Mouse (Mus musculus): ENCODE data around the gene Pdcd7.
"Not testable (repeated sequence)": the region's sequence is repeated elsewhere in the genome, so short reads cannot be mapped to it uniquely, and the experiment has no call there.

Pdcd7 gene

DNA sequence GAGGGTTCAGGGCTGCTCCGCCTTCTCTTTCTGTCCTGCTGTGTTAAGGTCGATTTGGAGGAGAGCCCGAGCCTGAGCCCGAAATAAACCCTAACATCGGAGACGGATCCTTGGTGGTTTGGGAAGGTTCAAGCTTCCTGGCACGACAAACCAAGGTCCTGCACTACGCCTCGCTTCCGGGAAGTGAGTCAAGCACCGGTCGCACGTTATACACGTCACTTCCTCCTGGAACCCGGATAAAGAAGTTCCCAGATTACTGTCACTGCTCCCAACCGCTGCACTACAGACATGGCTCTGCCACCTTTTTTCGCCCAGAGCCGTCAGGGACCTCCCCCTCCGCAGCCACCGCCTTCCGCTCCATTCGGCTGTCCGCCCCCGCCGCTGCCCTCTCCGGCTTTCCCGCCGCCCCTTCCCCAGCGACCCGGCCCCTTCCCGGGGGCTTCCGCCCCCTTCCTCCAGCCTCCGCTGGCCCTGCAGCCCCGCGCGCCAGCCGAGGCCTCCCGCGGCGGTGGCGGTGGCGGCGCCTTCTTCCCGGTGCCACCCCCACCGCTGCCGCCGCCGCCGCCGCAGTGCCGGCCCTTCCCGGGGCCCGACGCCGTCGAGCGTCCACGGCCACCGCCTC is at the start of gene Pdcd7:
TSS of gene Pdcd7 (plus strand) at position 251 of the 622 bp plus-strand sequence.
- DNase-seq (ENCODE audit: low spot score) = peak; percentile 96

DNA sequence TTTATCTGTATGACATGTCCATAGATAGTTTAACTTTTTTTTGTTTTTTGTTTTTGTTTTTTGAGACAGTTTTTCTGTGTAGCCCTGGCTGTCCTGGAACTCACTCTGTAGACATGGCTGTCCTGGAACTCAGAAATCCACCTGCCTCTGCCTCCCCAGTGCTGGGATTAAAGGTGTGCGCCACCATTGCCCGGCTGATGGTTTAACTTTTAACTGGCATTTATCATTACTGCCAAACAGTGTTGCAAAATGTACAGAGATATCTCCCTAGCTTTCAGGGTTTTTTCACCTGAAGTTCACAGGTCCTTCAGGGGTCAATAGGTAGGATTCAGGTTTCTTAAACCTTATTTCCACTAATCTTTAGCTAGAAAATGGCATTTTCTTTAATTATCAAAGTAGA is 48.8 kb upstream of the Pdcd7 start:
- DNase-seq (ENCODE audit: low spot score) = no peak

DNA sequence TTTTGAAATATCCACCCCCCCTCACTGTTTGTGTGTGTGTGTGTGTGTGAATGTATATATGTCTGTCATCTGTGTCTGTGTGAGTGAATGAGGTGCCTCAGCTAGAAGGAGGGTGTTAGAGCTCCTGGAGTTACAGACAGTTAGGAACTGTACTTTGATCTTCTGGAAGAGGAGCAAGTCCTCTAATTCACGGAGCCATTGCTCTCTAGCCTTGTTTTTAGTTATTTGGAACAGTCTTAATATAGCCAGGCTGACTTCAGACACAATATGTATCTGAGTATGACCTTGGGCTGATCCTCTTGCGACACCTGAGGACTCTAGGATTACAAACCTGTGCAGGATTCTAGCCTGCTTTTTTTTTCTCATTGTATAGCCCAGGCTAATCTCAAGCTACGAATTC is 47.1 kb upstream of the Pdcd7 start:
- DNase-seq (ENCODE audit: low spot score) = no peak

DNA sequence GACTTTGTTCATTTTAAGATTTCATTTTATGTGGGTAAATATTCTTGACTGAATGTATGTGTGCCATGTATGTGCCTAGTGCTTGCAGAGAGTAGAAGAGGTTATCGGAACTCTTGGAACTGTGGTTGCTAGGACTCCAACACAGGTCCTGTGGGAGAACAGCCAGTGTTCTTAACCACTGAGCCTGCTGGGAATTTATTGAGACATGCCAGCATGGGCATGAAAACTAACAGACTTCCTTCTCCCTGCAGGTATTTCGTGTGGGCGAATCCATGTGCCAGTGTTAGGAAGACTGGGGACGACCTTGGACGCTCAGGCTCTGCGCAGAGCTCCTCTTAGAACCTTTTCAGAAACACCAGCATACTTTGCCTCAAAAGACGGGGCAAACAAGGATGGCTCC is 46.3 kb upstream of the Pdcd7 start:
- no peak for DNase-seq (ENCODE audit: low spot score)

- no peak for DNase-seq (ENCODE audit: low spot score)
Measured at GRCm38 (mm10) chr9:65302327-65302983, 43.4 kb upstream of the Pdcd7 start.

GRCm38 (mm10) chr9:65303586-65303985 is 42.3 kb upstream of the Pdcd7 start:
- DNase-seq (ENCODE audit: low spot score) = no peak

- no peak for DNase-seq (ENCODE audit: low spot score)
Measured at GRCm38 (mm10) chr9:65304300-65304699, 41.6 kb upstream of the Pdcd7 start.

DNA sequence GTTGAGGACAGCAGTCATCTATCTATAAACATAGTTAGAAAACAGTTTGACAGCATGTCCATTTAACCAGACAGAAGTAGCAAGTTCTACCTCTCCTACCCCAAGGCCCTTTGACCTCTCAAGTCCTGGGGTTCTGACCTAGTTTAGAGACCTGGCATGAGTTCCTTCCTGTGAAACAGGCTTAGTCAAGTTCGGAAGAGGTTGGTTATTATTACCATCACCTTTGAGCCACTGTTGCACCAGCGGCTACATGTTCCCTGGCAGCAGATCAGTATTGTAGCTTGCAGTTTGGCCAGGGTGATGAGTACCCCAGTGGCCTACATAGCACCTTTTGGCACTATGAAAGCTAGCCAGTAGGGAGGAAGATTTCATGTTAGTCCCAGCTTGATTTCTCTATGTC is 39.2 kb upstream of the Pdcd7 start:
- no peak for DNase-seq (ENCODE audit: low spot score)

DNA sequence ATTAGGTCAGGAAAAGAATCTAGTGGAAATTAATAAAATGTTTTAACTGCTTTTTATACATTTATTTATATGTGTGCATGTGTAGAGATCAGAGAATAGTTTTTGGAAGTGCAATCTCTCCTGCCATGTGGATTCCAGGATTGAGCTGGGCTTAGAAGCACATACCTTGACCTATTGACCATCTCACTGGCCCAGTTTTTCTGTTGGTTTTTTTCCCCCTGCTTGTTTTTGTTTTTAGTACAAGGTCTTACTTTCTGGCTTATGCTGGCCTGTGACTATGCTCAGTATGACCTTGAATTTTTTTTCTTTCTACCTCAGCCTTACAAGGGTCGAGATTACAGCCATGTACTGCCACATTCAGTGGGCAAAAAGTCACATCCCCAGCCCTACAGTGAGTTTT is 37.9 kb upstream of the Pdcd7 start:
- no peak for DNase-seq (ENCODE audit: low spot score)

GRCm38 (mm10) chr9:65312669-65313357 is 33.1 kb upstream of the Pdcd7 start:
- DNase-seq (ENCODE audit: low spot score) = no peak

GRCm38 (mm10) chr9:65313846-65314245 is 32.1 kb upstream of the Pdcd7 start:
- no peak for DNase-seq (ENCODE audit: low spot score)

GRCm38 (mm10) chr9:65322255-65322900 is 23.5 kb upstream of the Pdcd7 start:
- no peak for DNase-seq (ENCODE audit: low spot score)

GRCm38 (mm10) chr9:65325971-65326370 is 19.9 kb upstream of the Pdcd7 start:
- no peak for DNase-seq (ENCODE audit: low spot score)

- DNase-seq (ENCODE audit: low spot score) = no peak
Measured at GRCm38 (mm10) chr9:65327371-65327770, 18.5 kb upstream of the Pdcd7 start.

- DNase-seq (ENCODE audit: low spot score) = no peak
Measured at GRCm38 (mm10) chr9:65333958-65334357, 11.9 kb upstream of the Pdcd7 start.

- DNase-seq (ENCODE audit: low spot score) = no peak
Measured at GRCm38 (mm10) chr9:65339146-65339545, 6.8 kb upstream of the Pdcd7 start.

DNA sequence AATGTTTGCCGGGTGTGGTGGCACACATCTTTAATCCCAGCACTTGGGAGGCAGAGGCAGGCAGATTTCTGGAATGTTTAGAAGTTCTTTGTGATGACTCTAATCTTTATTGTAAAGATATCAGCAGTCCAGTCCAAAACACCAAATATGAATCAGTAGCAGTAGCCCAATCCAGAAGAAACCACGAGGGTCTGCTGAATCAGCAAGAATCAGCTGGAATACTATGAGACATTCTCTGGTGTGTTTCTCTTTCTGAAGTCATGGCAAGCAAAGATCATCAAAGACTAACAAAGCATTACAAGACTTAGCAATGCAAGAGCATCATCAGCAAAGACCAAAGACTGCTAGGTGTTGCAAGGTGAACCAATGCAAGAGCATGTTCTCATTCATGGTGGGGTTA is 5.5 kb upstream of the Pdcd7 start:
- no peak for DNase-seq (ENCODE audit: low spot score)

- DNase-seq (ENCODE audit: low spot score) = not testable (repeated sequence)
Measured at GRCm38 (mm10) chr9:65345439-65345838, 465 bp upstream of the Pdcd7 start.

DNA sequence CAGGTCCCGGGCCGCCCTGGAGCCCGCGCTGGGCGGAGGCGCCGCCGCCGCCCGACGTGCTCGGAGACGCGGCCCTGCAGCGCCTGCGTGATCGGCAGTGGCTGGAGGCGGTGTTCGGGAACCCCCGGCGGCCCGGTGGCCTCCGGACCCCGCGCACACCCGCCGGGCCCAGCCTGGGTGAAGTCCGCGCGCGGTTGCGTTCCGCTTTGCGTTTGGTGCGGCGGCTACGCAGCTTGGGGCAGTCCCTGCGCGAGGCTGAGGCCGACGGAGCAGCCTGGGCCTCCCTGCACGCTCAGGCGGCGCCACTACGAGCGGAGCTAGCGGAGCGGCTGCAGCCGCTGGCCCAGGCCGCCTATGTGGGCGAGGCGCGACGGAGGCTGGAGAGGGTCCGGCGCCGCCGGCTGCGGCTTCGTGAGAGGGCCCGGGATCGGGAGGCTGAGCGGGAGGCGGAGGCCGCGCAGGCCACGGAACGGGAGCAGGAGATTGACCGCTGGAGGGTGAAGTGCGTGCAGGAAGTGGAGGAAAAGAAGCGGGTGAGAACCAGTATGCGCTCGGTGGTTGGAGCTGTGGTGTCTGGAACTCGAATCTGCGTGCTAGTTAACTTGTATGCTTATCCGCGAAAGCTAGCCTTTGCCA is 690 bp downstream of the Pdcd7 start:
- DNase-seq (ENCODE audit: low spot score) = peak; percentile 47

GRCm38 (mm10) chr9:65347112-65347850 is 1.4 kb downstream of the Pdcd7 start:
- DNase-seq (ENCODE audit: low spot score) = no peak

GRCm38 (mm10) chr9:65353251-65353650 is 7.3 kb downstream of the Pdcd7 start:
- DNase-seq (ENCODE audit: low spot score) = no peak

DNA sequence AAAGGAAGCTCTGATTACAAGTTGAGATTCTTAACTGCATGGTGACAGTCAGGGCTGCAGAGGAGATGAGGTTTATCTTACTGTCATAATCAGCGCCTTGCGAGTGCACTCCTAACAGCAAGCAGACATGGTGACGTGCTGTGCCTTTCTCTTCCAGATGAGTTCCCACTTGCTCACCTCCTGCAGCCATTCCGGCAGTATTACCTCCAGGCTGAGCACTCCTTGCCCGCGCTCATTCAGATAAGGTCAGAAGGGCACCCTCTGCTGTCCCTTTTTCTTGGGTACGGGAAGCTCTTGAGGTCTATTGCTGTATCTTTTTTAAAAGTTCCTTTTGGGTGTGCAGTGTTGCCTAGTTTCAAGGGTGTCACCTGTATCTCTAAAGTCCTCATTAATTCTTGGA is 10.7 kb downstream of the Pdcd7 start:
- DNase-seq (ENCODE audit: low spot score) = no peak
